Comparison of ENCODE assay signal across 11 mouse cellular contexts in the genomic region with DNA sequence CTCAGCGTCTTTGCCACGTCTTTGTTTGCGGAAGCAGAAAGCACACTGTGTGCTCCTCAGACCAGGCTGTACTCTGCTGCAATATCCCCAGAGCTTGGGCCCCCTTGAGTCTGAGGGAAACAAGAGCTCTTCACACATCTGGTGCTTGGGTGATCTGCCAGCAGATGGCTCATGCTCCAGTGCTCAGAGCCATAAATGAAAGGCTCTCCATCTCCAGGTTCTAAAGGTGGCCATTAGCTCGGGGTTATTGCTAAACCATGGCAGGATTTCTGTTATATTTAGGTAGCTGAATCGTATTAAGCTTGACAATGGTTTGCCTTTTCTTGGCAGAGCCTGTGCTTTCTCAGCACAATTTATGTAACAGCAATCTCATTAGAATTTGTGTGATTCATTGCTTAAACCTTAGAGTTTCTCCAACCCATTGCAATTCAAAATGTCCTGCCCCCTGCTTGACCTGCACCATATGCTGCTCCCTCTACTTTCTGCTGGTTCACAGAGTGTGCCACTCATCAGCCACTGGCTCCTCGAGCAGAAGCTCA. TPM values are rescaled to one million over a fixed set of nuclear protein-coding genes. Genes with fewer than 3 reads are reported as not detected.
A peak's percentile ranks its signal among the peaks of the same experiment; 100 is the strongest.
DNase-seq lines count a peak whose midpoint lies in the region; ATAC-seq lines count a peak whose summit lies in the region.
"Had no signal": no experiment of that assay in that cellular context is flagged by ENCODE, and none has a peak within 500 bp of the region (broad histone marks: within the 10 kb centered on the region; RNA-seq: fewer than 3 reads in every experiment).

No protein-coding gene starts in this region.

- no peak for DNase-seq in frontal cortex, postnatal 10 days (ENCODE audit: low spot score in 2 of 2)
- DNase-seq in limb, embryonic 10.5 days (ENCODE audit: low spot score) = no peak
- DNase-seq in gastrocnemius, postnatal 14 days = peak; percentile 52
- no peak for DNase-seq in testis, postnatal 14 days (ENCODE audit: low spot score)
- DNase-seq: cerebellum, postnatal 36 days had no signal

- H3K9me3 ChIP-seq in limb, embryonic 15.5 days = no peaks in the 10 kb centered on the region
- no peaks in the 10 kb centered on the region for H3K9me3 ChIP-seq in limb, embryonic 10.5 days (replicated peaks)
- peaks cover 3% of the 10 kb centered on the region; the same call in 1 of the 2 replicates for H3K9me3 ChIP-seq in neural tube, embryonic 15.5 days (replicated peaks)
- H3K9me3 ChIP-seq: heart, embryonic 12.5 days had no signal

- peaks cover 67% of the 10 kb centered on the region for H3K36me3 ChIP-seq in limb, embryonic 15.5 days
- H3K36me3 ChIP-seq in limb, embryonic 10.5 days = peaks cover 87% of the 10 kb centered on the region
- peaks cover 62% of the 10 kb centered on the region for H3K36me3 ChIP-seq in neural tube, embryonic 15.5 days

- no peak overlapping the region for H3K9ac ChIP-seq in limb, embryonic 15.5 days
- H3K9ac ChIP-seq in neural tube, embryonic 15.5 days (replicated peaks) = no peak overlapping the region
- H3K9ac ChIP-seq: heart, embryonic 12.5 days had no signal

- 65% methylated on average over 6 of the region's 6 CpGs for WGBS in limb, embryonic 15.5 days
- WGBS in limb, embryonic 10.5 days = 79% methylated on average over 6 of the region's 6 CpGs
- 48% methylated on average over 6 of the region's 6 CpGs for WGBS in neural tube, embryonic 15.5 days

- H3K4me1 ChIP-seq in limb, embryonic 15.5 days = peaks cover 13% of the 10 kb centered on the region
- H3K4me1 ChIP-seq in limb, embryonic 10.5 days = peaks cover under 1% of the 10 kb centered on the region
- peaks cover 13% of the 10 kb centered on the region for H3K4me1 ChIP-seq in neural tube, embryonic 15.5 days

- no peak overlapping the region for H3K4me3 ChIP-seq in limb, embryonic 15.5 days
- H3K4me3 ChIP-seq in limb, embryonic 10.5 days = no peak overlapping the region
- no peak overlapping the region for H3K4me3 ChIP-seq in neural tube, embryonic 15.5 days (replicated peaks)
- H3K4me3 ChIP-seq: heart, embryonic 12.5 days had no signal

- H3K27me3 ChIP-seq in limb, embryonic 15.5 days = no peaks in the 10 kb centered on the region
- no peaks in the 10 kb centered on the region for H3K27me3 ChIP-seq in limb, embryonic 10.5 days (ENCODE audit: low read depth, poor library complexity, severe bottlenecking)
- no peaks in the 10 kb centered on the region for H3K27me3 ChIP-seq in neural tube, embryonic 15.5 days (replicated peaks)
- H3K27me3 ChIP-seq: heart, embryonic 12.5 days had no signal

- peak; percentile 26 for ATAC-seq in frontal cortex, adult (ENCODE audit: low TSS enrichment)
- no peak for ATAC-seq in limb, embryonic 15.5 days (ENCODE audit: insufficient number of reproducible peaks, low FRiP score, low TSS enrichment, low read depth)
- ATAC-seq in neural tube, embryonic 15.5 days (ENCODE audit: low FRiP score) = no peak; the same call in 1 of the 2 replicates
- ATAC-seq in megakaryocyte-erythroid progenitor cell, adult 5-6 weeks (replicated peaks; ENCODE audit: low FRiP score, low TSS enrichment, poor library complexity, severe bottlenecking) = no peak

- no peak overlapping the region for H3K4me2 ChIP-seq in limb, embryonic 15.5 days
- no peak overlapping the region for H3K4me2 ChIP-seq in neural tube, embryonic 15.5 days
- H3K4me2 ChIP-seq: heart, embryonic 12.5 days had no signal

- intact Hi-C loops in gastrocnemius, postnatal 14 days (cut with DNase I; ENCODE audit: low total_unique reads) = no loop called here

- peak overlapping the region; percentile 43 for H3K27ac ChIP-seq in limb, embryonic 15.5 days
- no peak overlapping the region for H3K27ac ChIP-seq in limb, embryonic 10.5 days
- H3K27ac ChIP-seq in neural tube, embryonic 15.5 days (replicated peaks) = peak overlapping the region; percentile 45; the same call in 1 of the 2 replicates
- H3K27ac ChIP-seq: macrophage had no signal

RNA-seq across cellular contexts. Expression of gene Angptl7, which starts 12.8 kb away (rescaled TPM):
- polyA plus RNA-seq in limb, embryonic 15.5 days (2015; fragmentation: Nextera tagmentation; extraction: Ambion mirVana) = 1.8 and 4.1 TPM in 2 replicates
- 0.23 and 0.56 TPM in 2 replicates for polyA plus RNA-seq in limb, embryonic 10.5 days (2016; fragmentation: Nextera tagmentation; extraction: Ambion mirVana)
- 10 to 100 TPM; 23.9 to 72.0 TPM for total RNA-seq in gastrocnemius, postnatal 14 days (2021)
- 0.36 and 0.61 TPM in 2 replicates for polyA plus RNA-seq in neural tube, embryonic 15.5 days (2015; fragmentation: Nextera tagmentation; extraction: Ambion mirVana)
- total RNA-seq in megakaryocyte-erythroid progenitor cell, adult 5-6 weeks (2014; fragmentation: Nextera tagmentation) = not detected in 2 replicates
- total RNA-seq in megakaryocyte-erythroid progenitor cell, adult 5-6 weeks (2017) = not detected in 2 replicates

RNA-seq across cellular contexts. Expression of gene Exosc10, which starts 45.1 kb away (rescaled TPM):
- polyA plus RNA-seq in limb, embryonic 15.5 days (2015; fragmentation: Nextera tagmentation; extraction: Ambion mirVana) = 82.1 and 83.3 TPM in 2 replicates
- 108 and 115 TPM in 2 replicates for polyA plus RNA-seq in limb, embryonic 10.5 days (2016; fragmentation: Nextera tagmentation; extraction: Ambion mirVana)
- total RNA-seq in gastrocnemius, postnatal 14 days (2021) = 10 to 100 TPM; 20.0 to 23.0 TPM
- polyA plus RNA-seq in neural tube, embryonic 15.5 days (2015; fragmentation: Nextera tagmentation; extraction: Ambion mirVana) = 81.9 and 91.2 TPM in 2 replicates
- total RNA-seq in megakaryocyte-erythroid progenitor cell, adult 5-6 weeks (2014; fragmentation: Nextera tagmentation) = 69.1 and 70.6 TPM in 2 replicates
- 54.7 and 66.6 TPM in 2 replicates for total RNA-seq in megakaryocyte-erythroid progenitor cell, adult 5-6 weeks (2017)
